Mouse (Mus musculus) subcutaneous adipose tissue, adult 2 months (tissue): ENCODE results near the gene Cit. TPM values are rescaled to one million over a fixed set of nuclear protein-coding genes. Genes with fewer than 3 reads are reported as not detected.

Experiments used
- polyA plus RNA-seq: library from polyadenylated mRNA; depleted of rRNA; stranded (reverse); fragments of >200 nt; gene quantifications from 2 replicates; pipeline ENCODE4 v1.2.3, GENCODE M21; 2012; ENCODE audit warnings: low replicate concordance; rRNA removed

Gene Cit
- 2.7 and 4.1 TPM in 2 replicates for polyA plus RNA-seq

DNA sequence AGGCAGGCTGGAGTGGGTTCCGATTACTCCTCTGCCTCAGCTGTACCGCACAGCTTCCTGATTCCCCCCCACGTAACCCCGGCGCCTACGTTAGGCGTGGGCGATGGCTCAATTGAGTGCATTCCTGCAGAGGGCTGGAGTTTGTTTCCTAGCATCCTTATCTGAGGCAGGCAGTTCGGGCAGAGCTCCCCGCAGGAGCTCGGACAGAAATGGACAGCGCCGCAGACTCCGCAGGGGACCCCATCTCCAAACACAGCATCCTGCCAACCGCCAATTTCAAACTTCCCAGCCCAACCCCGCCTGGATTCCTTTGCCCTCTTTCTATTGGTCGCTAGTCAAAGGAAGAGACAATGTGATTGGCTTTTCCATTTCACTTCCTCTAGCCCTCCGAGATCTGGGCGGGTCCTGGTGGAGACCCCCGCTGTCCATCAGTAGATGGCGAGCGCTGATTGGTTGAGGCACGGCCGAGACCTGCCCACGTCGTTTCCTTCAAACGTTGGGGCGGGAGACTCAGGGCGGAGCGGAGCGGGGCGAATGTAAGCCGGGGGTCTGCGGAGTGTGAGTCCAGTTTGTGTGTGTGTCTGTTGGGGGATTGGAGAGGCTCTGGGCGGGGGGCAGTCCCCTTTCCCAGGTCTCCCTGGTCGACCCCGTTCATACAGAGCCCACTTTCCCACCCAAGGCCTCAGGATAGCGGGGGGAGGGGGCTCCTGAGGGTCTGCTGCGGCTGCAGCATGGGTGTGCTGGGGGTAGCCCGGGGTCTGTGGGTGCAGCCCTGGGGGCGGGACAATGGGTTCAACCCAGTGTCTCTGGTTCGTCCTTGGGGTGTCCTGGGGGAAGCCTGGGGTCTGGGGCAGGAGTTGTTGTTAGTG is at the start of gene Cit:
Gene Cit, plus strand, starts transcription at position 513 of the 869 bp plus-strand sequence.

DNA sequence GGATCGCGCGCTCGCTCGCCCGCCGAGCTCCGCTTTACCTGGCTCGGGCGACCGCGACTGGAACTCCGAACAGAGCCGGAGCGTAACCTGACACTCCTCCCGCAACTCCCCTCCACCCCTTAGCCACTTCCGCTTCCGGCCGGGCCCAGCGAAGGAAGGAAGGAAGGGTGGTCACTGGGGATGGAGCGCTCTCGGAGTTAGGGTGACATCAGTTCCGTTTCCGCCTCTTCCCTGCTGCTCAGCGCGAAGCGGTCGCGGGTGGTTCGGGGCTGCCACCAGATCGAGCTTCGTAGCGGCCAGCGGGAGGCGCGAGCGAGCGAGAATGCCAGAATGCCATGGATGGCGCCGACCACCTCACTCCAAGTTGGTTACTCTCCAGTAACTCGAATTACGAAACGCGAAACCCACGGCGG is 179.3 kb downstream of the Cit start, which contains the start of gene Prkab1:
Gene Prkab1, minus strand, starts transcription at position 182 of the 413 bp plus-strand sequence.

Other genes with a start within 250 kb of the Cit start
- gene Rab35, start 213.4 kb upstream of the Cit start, polyA plus RNA-seq: 55.5 and 68.7 TPM in 2 replicates
- gene Bicdl1, start 113.7 kb upstream of the Cit start, polyA plus RNA-seq: 19.5 and 34.4 TPM in 2 replicates
- gene Prkab1, start 179.2 kb downstream of the Cit start, polyA plus RNA-seq: 57.5 and 73.7 TPM in 2 replicates
- not detected in 2 replicates for gene Tmem233, start 238.0 kb downstream of the Cit start, polyA plus RNA-seq